In the genomic region with DNA sequence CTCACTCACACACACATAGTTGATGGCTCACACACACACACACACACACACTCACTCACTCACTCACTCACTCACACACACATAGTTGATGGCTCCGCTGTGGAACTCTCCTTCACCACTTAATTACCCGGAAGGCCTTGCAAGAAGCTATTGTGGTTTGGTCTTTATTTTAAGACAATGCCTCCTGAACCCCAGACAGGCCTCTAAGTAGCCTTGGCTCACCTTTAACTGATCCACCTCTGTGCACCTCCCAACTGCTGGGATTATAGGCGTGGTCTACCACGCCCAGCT, we compare ENCODE assay signal across 8 mouse cellular contexts. TPM values are rescaled to one million over a fixed set of nuclear protein-coding genes. Genes with fewer than 3 reads are reported as not detected.
DNase-seq lines count a peak whose midpoint lies in the region; ATAC-seq and TF ChIP-seq lines count a peak whose summit lies in the region.

No protein-coding gene starts in this region.

- TF ChIP-seq POLR2A in thymus, adult 2 months (IDR thresholded peaks at IDR 0.05; ENCODE audit: control insufficient read depth, extremely low read depth, insufficient read depth, low read length, poor library complexity) = no peak
- no peak for TF ChIP-seq POLR2A in liver, adult 2 months (IDR thresholded peaks at IDR 0.05; ENCODE audit: extremely low read depth, insufficient read depth, low read length)

- H3K36me3 ChIP-seq in thymus, adult 2 months (ENCODE audit: control insufficient read depth, insufficient read depth, low read length) = no peaks in the 10 kb centered on the region
- H3K36me3 ChIP-seq in forebrain, embryonic 11.5 days (ENCODE audit: control insufficient read depth, insufficient read depth, low read length) = no peaks in the 10 kb centered on the region
- no peaks in the 10 kb centered on the region for H3K36me3 ChIP-seq in liver, adult 2 months (ENCODE audit: control insufficient read depth, insufficient read depth, low read length)
- H3K36me3 ChIP-seq in stomach, embryonic 16.5 days (ENCODE audit: control insufficient read depth, insufficient read depth, low read length) = no peaks in the 10 kb centered on the region

- peaks cover 10% of the 10 kb centered on the region for H3K4me1 ChIP-seq in thymus, adult 2 months (replicated peaks; ENCODE audit: control insufficient read depth, insufficient read depth, low read length)
- H3K4me1 ChIP-seq in forebrain, embryonic 11.5 days (replicated peaks; ENCODE audit: control insufficient read depth, insufficient read depth, low read length) = 0 out of 2 replicates have a peak, but pooled peaks cover 2% of the 10 kb centered on the region
- H3K4me1 ChIP-seq in liver, adult 2 months (ENCODE audit: control insufficient read depth, insufficient read depth, low read length) = peaks cover 11% of the 10 kb centered on the region; the same call in 1 of the 2 replicates
- peaks cover 14% of the 10 kb centered on the region for H3K4me1 ChIP-seq in stomach, embryonic 16.5 days (ENCODE audit: control insufficient read depth, insufficient read depth, low read length)

- no peak overlapping the region for H3K27ac ChIP-seq in thymus, adult 2 months (ENCODE audit: control insufficient read depth, insufficient read depth, low read length)
- no peak overlapping the region for H3K27ac ChIP-seq in forebrain, embryonic 11.5 days (ENCODE audit: low read depth, low read length)
- H3K27ac ChIP-seq in liver, adult 2 months (replicated peaks; ENCODE audit: insufficient read depth, low read depth, low read length) = no peak overlapping the region
- H3K27ac ChIP-seq in stomach, embryonic 16.5 days (ENCODE audit: low read length) = no peak overlapping the region

- peak overlapping the region; percentile 58; the same call in 1 of the 2 replicates for H3K9ac ChIP-seq in forebrain, embryonic 11.5 days (ENCODE audit: low read length)
- peak overlapping the region; percentile 73 for H3K9ac ChIP-seq in liver, adult 2 months (ENCODE audit: low read depth, low read length)
- 0 out of 2 replicates have a peak overlapping the region, but pooled peaks have one; percentile 78 for H3K9ac ChIP-seq in stomach, embryonic 16.5 days (ENCODE audit: low read length)

- H3K9me3 ChIP-seq in forebrain, embryonic 11.5 days (ENCODE audit: control insufficient read depth, low read length) = no peaks in the 10 kb centered on the region
- H3K9me3 ChIP-seq in stomach, embryonic 16.5 days (replicated peaks; ENCODE audit: control insufficient read depth, low read length) = no peaks in the 10 kb centered on the region

- H3K4me3 ChIP-seq in thymus, adult 2 months (ENCODE audit: control insufficient read depth, insufficient read depth, low read length) = peak overlapping the region; percentile 84
- peak overlapping the region; percentile 60 for H3K4me3 ChIP-seq in forebrain, embryonic 11.5 days (ENCODE audit: low read depth, low read length)
- peak overlapping the region; percentile 84; the same call in 1 of the 2 replicates for H3K4me3 ChIP-seq in liver, adult 2 months (ENCODE audit: insufficient read depth, low read depth, low read length)
- H3K4me3 ChIP-seq in stomach, embryonic 16.5 days (replicated peaks; ENCODE audit: low read length) = peak overlapping the region; percentile 79

- WGBS in thymus, adult 2 months = 56% methylated on average over 4 of the region's 4 CpGs
- 14% methylated on average over 4 of the region's 4 CpGs for WGBS in forebrain, embryonic 11.5 days
- WGBS in liver, adult 2 months = 41% methylated on average over 4 of the region's 4 CpGs
- WGBS in stomach, embryonic 16.5 days = 25% methylated on average over 4 of the region's 4 CpGs

- no peak for TF ChIP-seq CTCF in thymus, adult 2 months (IDR thresholded peaks at IDR 0.05; ENCODE audit: borderline replicate concordance, control insufficient read depth, extremely low read depth, insufficient read depth, low read length, poor library complexity)
- TF ChIP-seq CTCF in liver, adult 2 months (IDR thresholded peaks at IDR 0.05; ENCODE audit: low read depth, low read length) = no peak

- H3K27me3 ChIP-seq in thymus, adult 2 months (ENCODE audit: control insufficient read depth, insufficient read depth, low read length) = no peaks in the 10 kb centered on the region; the same call in 1 of the 2 replicates
- peaks cover 21% of the 10 kb centered on the region for H3K27me3 ChIP-seq in forebrain, embryonic 11.5 days (ENCODE audit: control insufficient read depth, insufficient read depth, low read length)
- H3K27me3 ChIP-seq in liver, adult 2 months (ENCODE audit: control insufficient read depth, insufficient read depth, low read length) = no peaks in the 10 kb centered on the region
- 0 out of 2 replicates have a peak, but pooled peaks cover 3% of the 10 kb centered on the region for H3K27me3 ChIP-seq in stomach, embryonic 16.5 days (ENCODE audit: control insufficient read depth, insufficient read depth, low read length)

- ATAC-seq in forebrain, embryonic 11.5 days (replicated peaks; ENCODE audit: low FRiP score) = no peak
- no peak for ATAC-seq in stomach, embryonic 16.5 days (ENCODE audit: insufficient read depth, low FRiP score)

- H3K4me2 ChIP-seq in forebrain, embryonic 11.5 days (ENCODE audit: low read depth, low read length, severe bottlenecking) = peak overlapping the region; percentile 95
- peak overlapping the region; percentile 98 for H3K4me2 ChIP-seq in stomach, embryonic 16.5 days (ENCODE audit: low read depth, low read length)

- DNase-seq in thymus, adult 2 months = no peak
- DNase-seq in thymus, adult 18-20 months = no peak
- peak; percentile 54 for DNase-seq in forebrain, embryonic 11.5 days (ENCODE audit: low spot score)
- DNase-seq in liver, adult 2 months (ENCODE audit: extremely low read depth, low read depth, low spot score) = no peak
- no peak for DNase-seq in right cerebral cortex, adult 18-20 months
- DNase-seq in adrenal gland, adult 2 months = no peak
- DNase-seq in urinary bladder, adult 2 months (ENCODE audit: low spot score) = no peak

- no peaks in the 10 kb centered on the region for H3K79me2 ChIP-seq in liver, adult 2 months (ENCODE audit: control insufficient read depth, insufficient read depth, low read length)

RNA-seq across cellular contexts. Expression of gene Tent5c, which starts 0.8 kb away (rescaled TPM):
- 5.3 and 5.7 TPM in 2 replicates for polyA plus RNA-seq in thymus, adult 2 months (2012; rRNA removed)
- 3.1 and 3.8 TPM in 2 replicates for polyA plus RNA-seq in forebrain, embryonic 11.5 days (2014; fragmentation: Nextera tagmentation; extraction: Ambion mirVana)
- 6.7 and 9.4 TPM in 2 replicates for total RNA-seq in liver, adult 2 months (2014; rRNA removed)
- 2.3 and 3.1 TPM in 2 replicates for polyA plus RNA-seq in liver, adult 2 months (2012; rRNA removed)
- 20.2 and 21.5 TPM in 2 replicates for polyA plus RNA-seq in stomach, embryonic 16.5 days (2015; fragmentation: Nextera tagmentation; extraction: Ambion mirVana)
- total RNA-seq in adrenal gland, adult 2 months (2021) = 1 to 10 TPM; 6.0 to 6.8 TPM
- 0.55 and 0.73 TPM in 2 replicates for polyA plus RNA-seq in adrenal gland, adult 2 months (2012; rRNA removed)
- polyA plus RNA-seq in urinary bladder, adult 2 months (2012; rRNA removed) = 1.7 and 1.9 TPM in 2 replicates
